Mouse (Mus musculus) frontal cortex, adult 2 months (tissue): ENCODE data around the gene Amigo1. TPM values are rescaled to one million over a fixed set of nuclear protein-coding genes. Genes with fewer than 3 reads are reported as not detected.
A peak's percentile ranks its signal among the peaks of the same experiment; 100 is the strongest.

Experiments
- DNase-seq, 2 experiments: peaks; one replicate each; pipeline ENCODE4 v3.0.0; 2022; ENCODE audit warnings: low spot score in 1 of 2; ENCODE audit errors: extremely low spot score in 1 of 2
- polyA plus RNA-seq: library from polyadenylated mRNA; depleted of rRNA; stranded (reverse); fragments of >200 nt; gene quantifications from 2 replicates; pipeline ENCODE4 v1.2.3, GENCODE M21; 2012; rRNA removed

Amigo1 gene
- 62.1 and 62.6 TPM in 2 replicates for polyA plus RNA-seq

- DNase-seq, result no peak
Observed at GRCm38 (mm10) chr3:108186098-108187047, at the start of gene Amigo1. Amigo1 (plus strand) TSS chr3:108186335.

GRCm38 (mm10) chr3:108139113-108139512, 47.0 kb upstream of the Amigo1 start:
- no peak for DNase-seq

GRCm38 (mm10) chr3:108140786-108141185, 45.3 kb upstream of the Amigo1 start:
- DNase-seq, result no peak

- DNase-seq, result peak; percentile 80 to 93
Observed at GRCm38 (mm10) chr3:108145534-108146445, 40.3 kb upstream of the Amigo1 start, which contains the start of gene Gnai3. Gnai3 (minus strand) TSS chr3:108146146.

- DNase-seq, result no peak
Observed at GRCm38 (mm10) chr3:108146671-108147070, 39.5 kb upstream of the Amigo1 start.

GRCm38 (mm10) chr3:108147386-108148235, 38.5 kb upstream of the Amigo1 start:
- peak; percentile 83 to 95 for DNase-seq

GRCm38 (mm10) chr3:108152290-108152689, 33.8 kb upstream of the Amigo1 start:
- DNase-seq, result no peak

GRCm38 (mm10) chr3:108154656-108155055, 31.5 kb upstream of the Amigo1 start, which contains the start of gene Gpr61:
Gpr61 (minus strand) TSS chr3:108154882.
- peak; percentile 75 to 85 for DNase-seq

GRCm38 (mm10) chr3:108158383-108159037, 27.6 kb upstream of the Amigo1 start:
- peak; percentile 78 to 83 for DNase-seq

- DNase-seq, result no peak
Observed at GRCm38 (mm10) chr3:108164091-108164490, 22.0 kb upstream of the Amigo1 start.

- peak; percentile 76 to 96 for DNase-seq
Observed at GRCm38 (mm10) chr3:108164807-108165206, 21.3 kb upstream of the Amigo1 start.

- no peak for DNase-seq
Observed at GRCm38 (mm10) chr3:108165532-108166315, 20.4 kb upstream of the Amigo1 start.

GRCm38 (mm10) chr3:108166486-108167211, 19.5 kb upstream of the Amigo1 start:
- DNase-seq, result peak in 1 of 2 experiments; percentile 65

- DNase-seq, result no peak
Observed at GRCm38 (mm10) chr3:108167499-108167898, 18.6 kb upstream of the Amigo1 start.

GRCm38 (mm10) chr3:108169199-108169598, 16.9 kb upstream of the Amigo1 start:
- no peak for DNase-seq

GRCm38 (mm10) chr3:108174672-108175531, 11.2 kb upstream of the Amigo1 start:
- peak; percentile 72 to 85 for DNase-seq
